Mouse (Mus musculus) C2C12 (cell line): ENCODE data around the gene 4930535I16Rik. TPM values are rescaled to one million over a fixed set of nuclear protein-coding genes. Genes with fewer than 3 reads are reported as not detected.

Experiments
- H3K27me3 ChIP-seq: one replicate; pipeline ENCODE4 v1.6.1; 2011; ENCODE audit not compliant: control insufficient read depth, insufficient read depth, insufficient read length
- H3K36me3 ChIP-seq: one replicate; pipeline ENCODE4 v1.6.1; 2011; ENCODE audit not compliant: control insufficient read depth, insufficient read depth
- H3K4me3 ChIP-seq: one replicate; pipeline ENCODE4 v1.5.1; 2011; ENCODE audit warnings: mild to moderate bottlenecking, control low read depth; ENCODE audit not compliant: poor library complexity, insufficient read depth, severe bottlenecking
- H3K79me2 ChIP-seq: one replicate; pipeline ENCODE4 v1.6.1; 2011; ENCODE audit not compliant: control insufficient read depth, insufficient read depth
- H3K79me3 ChIP-seq: one replicate; pipeline ENCODE4 v1.6.1; 2011; ENCODE audit warnings: low read depth, control low read depth
- H3ac ChIP-seq: one replicate; pipeline ENCODE3; 2011; ENCODE audit warnings: low read depth; ENCODE audit not compliant: control insufficient read depth, insufficient read length
- CEBPB ChIP-seq: IDR thresholded peaks from one replicate; pipeline ENCODE4 v1.6.1; 2011; ENCODE audit warnings: low read depth, mild to moderate bottlenecking, control low read depth, moderate library complexity
- CTCF ChIP-seq: IDR thresholded peaks from one replicate; pipeline ENCODE4 v1.5.1; 2011; ENCODE audit not compliant: control insufficient read depth, insufficient read depth, insufficient read length
- FOSL1 ChIP-seq: IDR thresholded peaks from one replicate; pipeline ENCODE4 v1.8.0; 2011; ENCODE audit warnings: mild to moderate bottlenecking, low read length; ENCODE audit not compliant: poor library complexity, insufficient read depth, severe bottlenecking
- MAX ChIP-seq: IDR thresholded peaks from one replicate; pipeline ENCODE4 v1.6.1; 2011; ENCODE audit warnings: mild to moderate bottlenecking, control low read depth
- MYOD1 ChIP-seq: IDR thresholded peaks from one replicate; pipeline ENCODE4 v1.6.1; 2011; ENCODE audit warnings: low read depth; ENCODE audit not compliant: control insufficient read depth, insufficient read length
- MYOG ChIP-seq: IDR thresholded peaks from one replicate; pipeline ENCODE4 v1.6.1; 2011; ENCODE audit not compliant: control insufficient read depth, insufficient read length; ENCODE audit errors: extremely low read depth
- USF1 ChIP-seq: IDR thresholded peaks from one replicate; pipeline ENCODE4 v1.6.1; 2011; ENCODE audit warnings: low read depth, mild to moderate bottlenecking, control low read depth, moderate library complexity
- polyA plus RNA-seq: library from polyadenylated mRNA; unstranded; fragments of >200 nt; fragmentation: generic; extraction: Trizol; gene quantifications from one replicate; pipeline ENCODE4 v1.2.1, GENCODE M21; 2012; ENCODE audit warnings: missing spikeins

Gene 4930535I16Rik
- polyA plus RNA-seq, 1 experiment: 0.22 TPM

DNA sequence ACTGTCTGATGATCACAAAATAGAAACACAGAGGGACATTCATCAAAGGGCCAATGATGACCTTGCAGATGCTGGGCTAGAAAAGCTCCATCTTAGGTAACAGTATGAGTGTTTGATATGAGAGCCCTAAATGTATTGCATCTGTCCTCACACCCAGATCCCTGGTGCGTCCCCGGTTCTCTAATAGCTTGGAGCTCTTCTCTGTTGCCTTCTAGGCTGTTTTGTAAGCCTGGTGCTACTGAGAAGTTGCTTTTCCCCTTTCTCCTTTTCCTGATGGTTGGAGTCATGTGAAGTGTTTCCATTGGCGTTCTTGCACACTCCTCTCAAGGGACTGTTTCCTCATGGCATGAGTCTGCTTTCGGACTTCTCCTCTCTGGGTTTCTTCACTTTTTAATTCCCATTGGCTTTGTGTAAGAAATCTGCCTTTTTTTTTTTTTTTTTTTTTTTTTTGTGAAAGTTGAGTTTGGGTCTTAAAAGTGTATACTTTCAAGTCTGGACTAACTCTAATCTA, 3.3 kb upstream of the 4930535I16Rik start:
- Histone ChIP-seq H3K79me3 (peaks cover 27% of the 10 kb centered on the region), H3K36me3 (peaks cover 69% of the 10 kb centered on the region), H3K4me3 (no peak overlapping the region), H3ac (no peak overlapping the region), H3K27me3 (no peaks in the 10 kb centered on the region), H3K79me2 (peaks cover 51% of the 10 kb centered on the region)
- TF ChIP-seq MYOD1 (no peak), CEBPB (no peak), MYOG (no peak), CTCF (no peak), FOSL1 (no peak)

DNA sequence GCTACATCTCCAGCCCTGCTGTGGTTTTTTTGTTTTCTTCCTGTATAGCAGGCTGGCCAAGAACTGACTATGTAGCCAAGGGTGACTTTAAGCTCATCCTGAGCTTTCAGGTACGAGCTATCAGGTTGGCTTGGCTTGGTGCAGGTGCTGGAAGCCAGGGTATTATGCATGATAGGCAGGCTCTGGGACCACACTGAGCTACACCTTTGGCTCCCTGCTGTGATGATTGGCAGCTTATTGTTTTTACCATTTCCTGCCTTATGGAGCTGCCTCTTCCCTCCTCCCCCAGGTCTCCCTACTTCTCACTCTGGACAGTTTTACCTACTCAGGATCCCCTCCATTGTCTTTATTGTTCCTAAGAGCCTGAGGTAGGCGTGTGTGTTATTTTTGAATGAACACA, 1.0 kb upstream of the 4930535I16Rik start:
- TF ChIP-seq MYOD1 (no peak), FOSL1 (no peak), MYOG (no peak), MAX (no peak), CEBPB (no peak), CTCF (no peak), USF1 (no peak)
- no peaks in the 10 kb centered on the region for H3K27me3 ChIP-seq
- peaks cover 45% of the 10 kb centered on the region for H3K79me3 ChIP-seq
- H3K36me3 ChIP-seq: peaks cover 58% of the 10 kb centered on the region
- H3K79me2 ChIP-seq: peaks cover 73% of the 10 kb centered on the region
- H3K4me3 ChIP-seq: peak overlapping the region; percentile 82
- peak overlapping the region; percentile 45 for H3ac ChIP-seq

- Histone ChIP-seq H3K79me2 (peaks cover 92% of the 10 kb centered on the region), H3K36me3 (peaks cover 54% of the 10 kb centered on the region), H3ac (peak within 1 kb of the TSS; percentile 92), H3K79me3 (peaks cover 46% of the 10 kb centered on the region), H3K27me3 (no peaks in the 10 kb centered on the region), H3K4me3 (peak within 1 kb of the TSS; percentile 82)
- TF ChIP-seq CTCF (no peak), USF1 (peak; percentile 96), CEBPB (no peak), FOSL1 (no peak), MYOG (no peak), MYOD1 (no peak), MAX (peak; percentile 96)
These were observed 874 bp downstream of the 4930535I16Rik start, which contains the start of gene Rragc for GRCm38 (mm10) chr4:123916748-123917547. Gene Rragc (plus strand): TSS chr4:123917446.

- H3ac ChIP-seq: no peak overlapping the region
- peaks cover 62% of the 10 kb centered on the region for H3K36me3 ChIP-seq
- H3K4me3 ChIP-seq: no peak overlapping the region
- H3K79me2 ChIP-seq: peaks cover 94% of the 10 kb centered on the region
- H3K79me3 ChIP-seq: peaks cover 42% of the 10 kb centered on the region
- no peak for TF ChIP-seq MAX
- TF ChIP-seq CTCF: no peak
- TF ChIP-seq MYOD1: no peak
- no peak for TF ChIP-seq CEBPB
- no peak for TF ChIP-seq MYOG
- TF ChIP-seq USF1: no peak
- no peak for TF ChIP-seq FOSL1
- no peaks in the 10 kb centered on the region for H3K27me3 ChIP-seq
These were observed 5.4 kb downstream of the 4930535I16Rik start for GRCm38 (mm10) chr4:123912431-123912830.

GRCm38 (mm10) chr4:123911503-123911902, 6.3 kb downstream of the 4930535I16Rik start:
- Histone ChIP-seq H3K27me3 (no peaks in the 10 kb centered on the region), H3K36me3 (peaks cover 62% of the 10 kb centered on the region), H3K79me3 (peaks cover 49% of the 10 kb centered on the region), H3ac (no peak overlapping the region), H3K79me2 (peaks cover 96% of the 10 kb centered on the region), H3K4me3 (no peak overlapping the region)
- TF ChIP-seq MYOD1 (no peak), MYOG (no peak), MAX (no peak), CTCF (no peak), CEBPB (no peak), USF1 (no peak), FOSL1 (no peak)
